Mouse (Mus musculus) adrenal gland, postnatal 25 days (tissue): ENCODE measurements around the gene Cux2. TPM values are rescaled to one million over a fixed set of nuclear protein-coding genes. Genes with fewer than 3 reads are reported as not detected.
"Not testable (repeated sequence)": the region's sequence is repeated elsewhere in the genome, so short reads cannot be mapped to it uniquely, and the experiment has no call there.

Experiments
- DNase-seq: peaks from one replicate; pipeline ENCODE4 v3.0.0; 2021; ENCODE audit warnings: mixed read lengths
- total RNA-seq: library from RNA; stranded (reverse); gene quantifications from 2 replicates; pipeline ENCODE4 v1.2.3, GENCODE M21; 2021

Cux2 gene
- total RNA-seq, 1 experiment from 2014 or later = 29.8 TPM

DNA sequence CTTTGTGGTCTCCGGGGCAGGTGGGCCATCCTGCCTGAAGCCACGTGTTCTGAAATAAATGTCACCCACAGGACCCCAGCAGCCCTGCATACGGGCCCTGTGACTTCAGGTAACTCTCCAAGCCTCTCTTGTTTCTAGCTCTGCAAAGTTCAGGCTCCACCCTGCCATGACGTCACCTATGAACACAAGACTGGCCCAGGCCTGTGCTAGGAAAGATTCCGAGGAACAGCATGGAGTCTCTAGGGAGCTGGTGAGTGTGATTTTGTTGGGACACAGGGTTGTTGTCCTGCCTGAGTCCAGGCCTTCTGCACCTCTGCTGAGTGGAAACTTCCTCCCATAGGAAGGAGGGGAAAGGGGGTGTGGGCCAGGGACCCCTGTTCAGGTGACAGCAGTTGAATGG is 181.9 kb downstream of the Cux2 start:
- DNase-seq = no peak

DNA sequence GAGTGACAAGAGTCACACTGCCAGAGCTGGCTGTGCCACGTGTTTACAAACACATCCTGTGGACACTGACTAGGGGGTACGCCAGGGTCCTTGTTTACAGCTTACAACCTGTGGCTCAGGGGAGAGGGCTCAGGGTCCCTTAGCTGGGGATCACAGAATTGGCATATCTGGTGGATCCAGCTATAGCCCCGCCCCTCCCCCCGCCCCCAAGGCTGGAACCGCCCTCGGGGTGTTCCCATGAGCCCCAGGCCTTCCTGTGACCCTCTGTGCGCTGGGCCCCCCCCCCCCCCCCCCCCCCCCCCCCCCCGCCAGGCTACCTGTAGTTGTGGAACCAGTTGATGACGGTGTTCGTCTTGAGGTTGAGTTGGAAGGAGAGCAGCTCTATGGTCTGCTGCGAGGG is 185.6 kb downstream of the Cux2 start:
- DNase-seq = no peak

DNA sequence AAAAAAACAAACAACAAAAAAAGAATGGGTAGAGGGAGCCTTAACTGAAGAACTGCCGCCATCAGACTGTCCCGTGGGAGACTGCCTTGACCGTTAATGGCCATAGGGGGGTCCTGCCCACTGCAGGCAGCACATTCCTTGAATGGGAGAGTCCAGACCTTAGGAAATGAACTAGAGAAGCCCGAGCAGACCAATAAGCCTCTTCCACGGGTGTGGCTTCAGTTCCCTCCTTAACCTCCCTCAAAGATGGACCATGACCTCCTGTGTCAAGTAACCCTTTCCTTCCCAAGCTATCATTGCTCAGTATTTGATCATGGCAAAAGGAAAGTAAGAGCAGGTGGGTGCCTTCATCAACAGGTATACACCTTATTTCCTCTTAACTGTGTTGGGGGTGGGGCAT is 187.9 kb downstream of the Cux2 start:
- no peak for DNase-seq

DNA sequence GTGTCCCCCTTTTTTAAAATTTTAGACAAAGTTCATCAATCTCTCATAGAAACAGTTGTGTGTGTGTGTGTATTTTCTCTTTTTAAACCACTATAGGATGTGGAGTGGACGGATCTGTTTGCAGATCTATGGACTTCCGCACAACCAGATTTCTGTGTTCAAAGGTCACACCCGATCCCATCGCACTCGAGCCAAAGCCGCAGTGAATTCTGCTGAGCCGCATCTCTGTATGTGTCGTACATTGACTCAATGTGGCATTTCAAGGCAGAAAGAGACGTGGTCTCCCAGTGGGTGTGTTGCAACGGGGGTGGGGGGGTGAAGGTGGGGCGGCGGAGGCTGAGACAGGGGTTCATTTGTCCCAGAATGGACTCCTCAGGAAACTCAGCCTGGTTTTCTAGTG is 191.5 kb downstream of the Cux2 start:
- DNase-seq = no peak

DNA sequence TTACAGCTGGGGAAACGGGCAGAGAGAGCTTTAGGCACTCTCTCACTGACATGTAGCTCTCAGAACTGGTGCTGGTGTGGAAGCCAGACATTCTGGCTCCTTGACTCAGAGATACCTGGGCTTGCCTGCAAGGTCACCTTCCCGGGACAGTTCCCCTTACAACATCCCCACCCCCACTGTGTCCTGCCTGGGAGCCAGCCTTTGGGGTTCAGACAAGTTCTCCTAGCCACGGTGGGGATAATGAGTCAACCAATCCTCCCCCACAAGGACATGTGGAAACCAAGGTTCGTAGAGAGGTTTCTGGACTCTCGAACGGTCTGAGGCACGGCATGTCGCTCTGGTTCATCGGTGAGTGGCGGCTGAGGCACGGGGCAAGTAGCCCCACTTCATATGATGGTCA is 193.2 kb downstream of the Cux2 start:
- no peak for DNase-seq

DNA sequence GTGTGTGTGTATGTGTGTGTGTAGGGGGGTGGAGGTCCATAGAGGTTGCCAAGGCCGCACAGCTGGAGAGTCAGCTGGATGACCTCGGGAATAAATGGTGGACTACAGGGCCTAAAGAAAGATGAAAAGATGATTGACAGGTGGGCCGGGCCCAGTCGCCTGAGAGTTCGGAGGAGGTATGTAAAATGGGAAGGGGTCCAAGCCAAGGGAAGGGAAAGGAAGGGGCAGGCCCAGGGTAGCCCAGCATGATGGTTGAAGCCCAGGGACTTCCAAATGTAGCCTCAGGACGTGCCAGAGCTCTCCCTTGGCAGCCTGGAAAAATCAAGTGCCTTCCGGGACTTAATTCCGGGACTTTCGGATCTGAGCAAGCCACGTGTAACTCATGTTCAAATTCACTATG is 195.1 kb downstream of the Cux2 start:
- no peak for DNase-seq

DNA sequence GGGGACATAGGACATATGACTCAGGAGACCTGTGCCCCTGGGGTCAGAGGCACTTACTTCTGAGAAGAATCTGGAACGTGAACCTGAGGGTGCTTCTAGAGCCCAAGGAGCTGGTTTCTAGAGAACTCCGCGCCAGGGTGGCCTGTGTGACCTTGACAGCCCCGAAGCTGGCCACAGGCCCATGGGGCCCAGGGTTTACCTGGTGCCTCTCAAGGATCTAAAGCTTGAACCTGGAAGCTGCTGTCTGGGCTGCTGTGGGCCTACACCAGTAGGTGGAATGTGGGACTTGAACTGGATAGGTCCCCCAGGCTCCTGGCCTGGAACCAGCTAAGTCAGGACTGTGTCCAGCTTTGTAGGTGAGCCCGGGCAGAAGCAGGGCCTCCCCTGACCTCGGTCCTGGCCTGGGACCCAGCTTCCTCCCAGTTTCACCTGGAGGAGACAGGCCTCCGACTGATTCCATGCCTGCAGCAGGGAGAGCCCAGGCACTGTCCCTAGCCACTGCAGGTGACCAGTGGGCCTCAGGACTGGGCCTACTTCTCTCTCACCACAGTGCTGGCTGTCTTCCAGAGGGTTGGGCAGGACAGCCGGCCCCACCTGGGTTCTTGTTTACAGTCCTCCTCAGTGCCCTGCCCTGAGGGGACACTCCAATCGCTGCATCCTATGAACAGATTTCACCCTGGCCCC is 196.4 kb downstream of the Cux2 start:
- DNase-seq = no peak

DNA sequence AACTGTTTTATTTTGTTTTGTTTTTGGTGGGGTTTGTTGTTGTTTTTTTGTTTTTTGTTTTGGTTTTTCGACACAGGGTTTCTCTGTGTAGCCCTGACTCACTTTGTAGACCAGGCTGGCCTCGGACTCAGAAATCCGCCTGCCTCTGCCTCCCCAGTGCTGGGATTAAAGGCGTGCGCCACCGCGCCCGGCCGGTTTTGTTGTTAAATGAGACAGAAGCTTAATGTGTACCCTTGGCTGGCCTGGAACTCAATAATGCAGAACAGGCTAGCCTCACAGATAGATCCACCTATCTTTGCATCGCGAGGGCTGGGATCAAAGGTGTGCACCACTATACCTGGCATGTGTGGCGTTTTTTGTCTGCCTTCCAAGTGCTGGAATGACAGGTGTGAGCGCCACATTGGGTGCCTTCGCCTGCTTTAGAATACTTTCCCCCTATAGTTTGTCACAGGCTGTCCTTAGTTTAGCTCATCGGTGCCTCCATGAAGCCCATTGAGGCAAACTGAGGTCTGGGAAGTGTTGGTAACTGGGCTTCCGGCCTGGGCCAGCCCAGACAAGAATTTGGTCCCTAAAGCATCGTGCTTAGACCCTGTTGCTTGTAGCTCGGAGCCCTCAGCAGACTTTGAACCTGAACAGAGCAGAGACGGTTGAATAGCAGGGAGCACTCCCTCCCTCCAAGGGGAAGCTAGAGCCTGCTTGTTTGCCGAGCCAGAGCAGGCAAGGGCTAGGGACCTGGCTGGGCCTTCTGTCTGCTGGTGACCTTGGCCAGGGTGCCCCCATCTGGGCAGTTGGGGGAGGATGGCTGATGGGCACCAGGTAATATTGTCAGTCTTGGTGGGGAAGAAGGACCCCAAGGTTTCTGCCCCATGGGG is 200.2 kb downstream of the Cux2 start:
- no peak for DNase-seq

DNA sequence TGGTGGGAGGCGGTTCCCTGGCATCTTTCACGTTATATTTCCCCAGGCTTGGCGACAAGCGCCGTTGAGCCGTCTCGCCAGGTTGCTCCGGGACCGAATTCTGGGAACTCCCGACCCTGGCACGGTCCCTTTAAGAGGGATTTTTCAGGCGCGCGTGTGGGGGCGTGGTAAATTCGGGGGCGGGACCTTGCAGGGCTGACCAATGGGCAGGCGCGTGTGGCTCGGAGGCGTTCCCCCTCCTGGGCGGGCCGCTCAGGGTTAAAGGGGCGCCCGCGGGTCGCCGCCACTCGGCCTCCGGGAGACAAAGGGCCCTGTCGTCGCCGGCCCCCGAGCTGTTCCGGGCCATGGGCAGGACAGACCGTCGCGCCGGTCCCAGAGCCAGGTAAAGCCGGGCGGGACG is 201.2 kb downstream of the Cux2 start, which contains the start of gene Pheta1:
Gene Pheta1 (plus strand): TSS at position 242 of the 400 bp plus-strand sequence.
- peak; percentile 95 for DNase-seq

DNA sequence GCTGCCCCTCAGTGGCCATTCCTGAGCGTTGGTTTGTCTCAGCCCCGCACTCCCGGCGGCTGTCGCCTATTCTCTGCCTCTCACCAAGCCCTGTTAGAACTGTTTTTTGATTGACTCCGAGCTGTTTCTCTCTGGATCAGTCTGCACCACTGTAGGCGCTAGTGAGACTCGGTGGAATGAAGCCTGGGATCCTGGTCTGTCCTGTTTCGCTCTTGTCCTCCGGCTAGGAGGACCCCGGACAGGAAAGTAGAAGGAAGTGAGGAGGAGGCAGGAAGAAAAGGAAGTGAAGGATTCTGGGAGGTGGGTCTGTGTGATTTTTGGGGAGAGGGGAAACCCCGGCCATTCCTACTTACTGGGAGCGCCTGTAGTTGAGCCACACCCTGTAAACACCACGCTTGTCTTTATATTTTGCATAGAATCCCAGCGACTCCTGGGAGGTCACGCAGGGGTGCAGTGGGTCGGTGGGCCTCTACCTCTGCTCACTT is 201.8 kb downstream of the Cux2 start:
- no peak for DNase-seq

DNA sequence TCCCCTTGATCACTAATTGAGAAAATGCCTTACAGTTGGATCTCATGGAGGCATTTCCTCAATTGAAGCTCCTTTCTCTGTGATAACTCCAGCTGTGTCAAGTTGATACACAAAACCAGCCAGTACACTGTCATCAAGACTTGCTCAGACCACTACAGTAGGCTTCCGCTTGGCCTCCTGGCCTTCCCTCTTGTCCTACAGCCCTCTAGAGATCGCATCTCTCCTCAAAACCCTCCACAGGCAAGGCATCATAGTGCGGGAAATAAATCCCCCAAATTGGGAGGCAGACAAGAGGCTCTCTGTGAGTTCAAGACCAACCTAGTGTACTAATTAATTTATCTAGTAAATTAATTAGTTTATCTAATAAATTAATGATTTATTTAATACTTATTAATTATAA is 202.6 kb downstream of the Cux2 start:
- DNase-seq = not testable (repeated sequence)

DNA sequence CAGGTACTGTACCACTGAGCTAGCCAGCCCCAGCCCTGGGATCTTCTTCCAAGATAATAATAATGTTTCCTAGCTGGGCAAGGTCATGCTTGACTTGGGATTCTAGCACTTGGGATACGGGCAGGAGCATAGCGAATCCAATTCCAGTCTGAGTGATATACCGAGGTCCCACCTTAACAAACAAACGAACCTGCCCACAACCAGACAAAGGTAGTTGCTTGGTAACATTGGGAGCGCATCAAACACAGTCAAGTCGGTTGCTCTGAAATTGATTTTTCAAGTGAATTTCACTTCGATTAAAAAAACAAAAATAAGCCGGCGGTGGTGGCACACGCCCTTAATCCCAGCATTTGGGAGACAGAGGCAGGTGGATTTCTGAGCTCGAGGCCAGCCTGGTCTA is 203.6 kb downstream of the Cux2 start:
- no peak for DNase-seq

DNA sequence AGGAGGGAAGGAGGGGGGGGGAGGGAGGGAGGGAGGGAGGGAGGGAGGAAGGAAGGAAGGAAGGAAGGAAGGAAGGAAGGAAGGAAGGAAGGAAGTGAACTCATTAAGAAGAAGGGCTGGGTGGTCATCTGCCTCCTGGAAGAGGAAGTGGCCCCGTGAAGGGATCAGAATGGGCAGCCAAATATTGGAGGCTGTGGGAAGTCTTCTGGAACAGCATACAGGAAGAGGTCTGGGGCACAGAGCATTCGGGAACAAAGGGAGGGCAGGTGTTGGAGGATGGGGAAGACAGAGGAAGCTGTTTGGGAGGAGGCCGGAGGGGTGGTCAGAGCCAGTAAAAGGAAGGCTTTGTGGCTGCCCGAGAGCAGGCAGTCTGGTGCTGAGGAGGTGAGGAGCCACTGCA is 204.5 kb downstream of the Cux2 start:
- DNase-seq = no peak

DNA sequence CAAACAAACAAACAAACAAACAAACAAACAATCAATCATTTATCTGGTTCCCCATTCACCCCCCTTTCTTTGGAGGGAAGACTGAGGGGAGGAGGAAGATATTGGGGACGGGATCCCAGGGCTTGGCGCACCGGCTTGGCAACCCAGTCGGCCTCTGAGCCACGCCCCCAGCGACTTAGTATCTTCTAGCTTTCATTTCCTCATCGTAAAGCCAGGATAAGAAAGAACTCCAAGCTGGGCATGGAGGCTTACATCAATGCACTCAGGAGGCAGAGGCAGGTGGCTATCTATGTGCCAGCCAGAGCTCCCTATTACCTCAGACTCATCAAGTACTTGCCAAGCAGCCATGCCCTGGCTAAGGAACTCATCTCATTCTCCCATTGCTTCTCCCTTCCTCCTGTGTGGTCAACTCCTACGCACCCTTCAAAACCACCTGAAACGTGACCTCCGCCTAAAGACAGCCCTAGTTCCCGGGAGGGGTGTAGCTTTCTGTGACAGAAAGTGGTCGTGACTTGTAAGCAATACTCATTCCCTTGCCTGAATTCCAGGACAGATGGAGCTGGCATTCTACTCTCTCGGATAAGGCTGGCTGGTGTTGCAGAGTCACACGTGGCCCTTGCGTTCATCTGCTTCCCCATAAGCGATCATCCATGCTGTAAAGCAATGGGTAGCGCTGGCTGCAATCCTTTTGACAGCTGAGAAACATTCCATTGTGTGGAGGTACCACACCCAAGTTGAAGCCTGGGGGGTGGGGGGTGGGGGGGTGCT is 206.6 kb downstream of the Cux2 start:
- no peak for DNase-seq

DNA sequence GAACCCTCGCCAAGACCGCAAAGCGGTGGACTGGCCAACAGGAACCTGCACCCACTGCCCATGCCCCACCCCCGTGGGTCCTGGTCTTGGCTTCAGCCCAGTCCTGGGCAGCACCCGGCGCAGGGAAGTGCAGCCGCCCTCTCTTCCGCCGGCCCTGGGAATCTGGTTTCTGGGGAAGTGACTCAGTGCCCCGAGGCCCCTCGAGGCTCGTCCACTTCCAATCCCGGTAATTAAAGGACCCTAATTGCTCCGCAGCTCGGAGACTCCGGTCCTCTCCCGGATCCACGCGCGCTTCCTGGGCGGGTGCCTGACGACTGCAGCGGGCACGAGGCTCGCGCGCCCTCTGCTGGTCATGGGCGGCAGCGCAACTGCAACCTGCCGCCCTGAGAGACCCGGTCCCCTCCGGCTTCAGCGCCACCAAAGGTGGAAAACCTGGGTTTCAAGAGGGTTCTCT is 207.2 kb downstream of the Cux2 start:
- DNase-seq = peak; percentile 88

DNA sequence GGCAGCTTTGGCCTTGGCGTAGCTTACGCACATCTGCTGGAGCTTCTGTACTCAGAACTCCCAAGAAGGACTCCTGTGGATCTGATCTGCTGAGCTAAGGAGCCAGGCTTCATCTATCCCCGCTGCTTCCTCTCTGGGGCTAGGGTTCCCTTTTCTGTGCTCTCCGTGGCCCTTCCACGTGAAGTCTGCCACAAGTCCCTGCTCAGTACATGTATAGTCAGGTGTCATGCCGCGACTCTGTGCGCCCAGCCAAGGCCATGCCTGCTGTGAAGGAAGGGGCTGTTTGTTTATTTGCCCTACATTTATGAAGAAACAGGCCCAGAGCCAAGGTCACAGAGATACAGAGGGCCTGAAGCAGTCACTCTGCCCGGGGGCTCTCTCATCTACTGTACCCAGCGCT is 207.9 kb downstream of the Cux2 start:
- no peak for DNase-seq

DNA sequence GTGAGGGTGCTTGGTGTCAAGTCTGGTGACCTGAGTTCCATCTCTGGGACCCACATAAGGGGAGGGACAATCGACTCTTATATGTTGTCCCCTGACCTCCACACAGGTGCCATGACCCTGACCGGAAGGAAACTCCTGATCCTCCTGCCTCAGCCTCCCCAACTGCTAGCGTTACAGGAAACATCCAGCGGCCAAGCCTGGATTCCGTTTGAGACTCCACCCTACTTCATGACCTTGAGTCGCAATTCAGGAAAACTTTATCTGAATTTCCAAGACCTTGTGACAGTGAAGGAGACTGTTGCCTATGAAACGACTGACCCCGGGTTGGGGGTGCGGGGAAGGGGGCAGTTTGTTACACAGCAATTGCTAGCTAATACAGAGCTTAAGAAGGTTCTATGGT is 208.4 kb downstream of the Cux2 start:
- no peak for DNase-seq

DNA sequence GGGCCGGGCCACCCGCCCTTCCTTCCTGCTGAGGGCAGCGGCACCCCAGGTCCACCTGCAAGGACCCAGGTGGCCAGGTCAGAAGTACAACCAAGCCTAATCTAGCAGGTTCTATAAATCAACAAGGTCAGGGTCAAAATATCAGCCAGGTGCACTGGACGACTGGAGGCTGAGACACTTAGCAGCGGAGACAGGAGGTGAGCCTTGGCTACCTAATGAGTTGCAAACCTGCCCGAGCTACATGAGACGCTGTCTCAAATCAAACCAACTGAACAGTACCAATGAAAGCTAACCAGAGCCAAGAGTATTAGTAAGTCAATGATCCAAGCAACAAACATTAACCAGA is 210.8 kb downstream of the Cux2 start:
- no peak for DNase-seq

DNA sequence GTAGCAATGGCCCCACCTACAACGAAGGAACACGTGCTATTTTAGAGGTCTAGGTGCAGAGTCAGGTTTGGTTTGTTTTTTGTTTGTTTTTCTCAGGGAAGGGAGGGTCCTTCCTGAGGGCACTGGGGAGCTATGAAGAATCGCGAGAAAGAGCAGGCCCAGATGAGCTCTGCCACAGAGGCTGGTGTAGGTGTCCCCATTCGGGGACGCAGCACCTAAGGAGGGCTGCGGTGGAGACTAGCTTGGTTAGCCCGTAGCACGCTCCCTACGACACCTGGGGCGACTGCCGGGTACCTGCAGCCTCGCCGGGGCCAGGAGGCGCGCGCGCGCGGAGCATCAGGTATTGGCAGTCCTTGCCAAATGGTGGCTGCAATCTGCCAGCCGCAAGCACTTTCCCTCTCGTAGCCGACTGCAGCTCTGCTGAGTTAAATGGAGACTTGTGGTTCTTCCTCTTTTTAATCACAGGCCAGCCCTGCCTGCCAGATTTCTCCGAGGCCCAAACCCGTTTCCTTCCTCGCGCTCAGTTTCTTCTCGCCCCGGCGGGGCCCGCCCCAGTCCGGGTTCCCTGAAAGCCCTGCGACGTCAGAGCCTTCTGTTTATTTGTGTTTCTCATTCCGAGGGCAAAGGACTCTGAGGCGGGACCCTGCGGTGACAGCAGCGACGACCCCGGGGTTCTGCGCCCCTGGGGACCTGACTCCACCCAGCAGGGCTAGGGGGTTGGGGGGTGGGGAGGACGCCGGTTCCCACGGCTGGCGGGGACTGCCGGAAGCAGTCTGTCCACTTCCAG is 211.4 kb downstream of the Cux2 start:
- DNase-seq = peak; percentile 37

DNA sequence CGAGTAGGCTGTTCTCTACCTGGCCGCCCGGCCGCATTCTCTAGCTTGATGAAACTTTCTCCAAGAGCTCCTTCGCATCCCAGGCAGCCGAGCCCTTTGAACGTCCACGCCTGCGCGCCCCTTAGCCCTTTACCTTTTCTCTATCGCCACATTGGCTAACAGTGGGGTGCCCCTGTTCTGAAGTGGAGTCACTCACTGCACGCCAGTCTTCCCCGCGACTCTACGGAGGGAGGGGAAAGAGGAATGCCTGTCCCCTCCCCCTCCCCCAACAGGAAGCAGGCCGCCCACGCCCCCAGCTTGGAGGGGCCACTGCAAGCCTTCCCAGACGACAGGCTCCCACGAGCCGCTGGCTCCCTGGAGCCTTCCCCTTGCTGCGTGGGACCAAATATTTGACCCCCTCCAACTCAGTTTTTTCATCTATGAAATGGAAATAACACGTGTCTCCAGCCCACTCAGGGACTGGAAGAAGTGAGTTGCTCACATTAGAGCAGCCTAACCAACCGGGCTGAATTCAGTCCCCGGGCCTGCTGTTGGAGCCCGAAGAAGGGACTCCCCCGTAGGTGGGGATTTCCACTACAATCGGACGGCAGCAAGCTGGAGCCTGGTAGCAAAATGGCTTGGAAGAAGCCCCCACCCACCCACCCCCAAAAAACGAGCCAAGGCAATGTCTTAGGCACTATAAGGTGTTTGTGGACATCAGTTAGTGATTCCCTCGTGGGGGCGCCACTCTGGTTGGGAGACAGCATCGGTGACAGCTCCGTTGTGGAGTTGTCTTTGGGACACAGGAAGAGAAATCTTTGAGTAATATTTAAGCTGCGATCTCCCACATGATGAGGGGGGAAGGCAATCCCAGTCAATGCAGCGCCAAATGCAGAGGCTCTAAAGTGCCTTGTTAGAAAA is 212.2 kb downstream of the Cux2 start, which contains the start of gene Sh2b3:
Gene Sh2b3 (minus strand): TSS at position 206 of the 900 bp plus-strand sequence.
- DNase-seq = no peak
